Mouse (Mus musculus): ENCODE data around the gene Zfp93. TPM values are rescaled to one million over a fixed set of nuclear protein-coding genes. Genes with fewer than 3 reads are reported as not detected.
A peak's percentile ranks its signal among the peaks of the same experiment; 100 is the strongest.

The Zfp93 gene
- 8.7 and 9.3 TPM in 2 replicates for polyA plus RNA-seq (2015; fragmentation: Nextera tagmentation; extraction: Ambion mirVana)

DNA sequence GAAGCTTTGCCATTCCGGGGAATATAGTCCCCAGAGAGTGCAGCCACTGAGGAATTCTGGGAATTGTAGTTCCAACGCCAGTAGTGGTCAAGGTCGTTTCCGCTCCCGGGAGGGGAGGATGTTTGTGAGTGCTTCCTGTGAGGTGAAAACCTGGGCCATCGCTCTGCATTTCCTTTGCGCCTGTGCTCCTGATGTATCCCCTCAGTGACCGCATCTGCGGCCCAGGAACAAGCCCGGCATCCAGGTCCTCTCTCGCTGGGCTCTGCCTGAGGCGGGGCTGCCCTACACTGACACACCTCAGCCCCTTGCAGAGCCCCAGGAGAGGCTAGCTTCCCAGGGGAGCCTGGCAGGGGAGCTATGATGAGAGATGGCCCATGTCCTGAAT is at the start of gene Zfp93:
TSS of gene Zfp93 (plus strand) at position 133 of the 385 bp plus-strand sequence.
- Histone ChIP-seq H3K4me1 (0 out of 2 replicates have a peak, but pooled peaks cover 3% of the 10 kb centered on the region), H3K27ac (peak within 1 kb of the TSS; percentile 58), H3K9ac (peak within 1 kb of the TSS; percentile 73), H3K27me3 (no peaks in the 10 kb centered on the region), H3K36me3 (peaks cover 20% of the 10 kb centered on the region), H3K4me3 (peak within 1 kb of the TSS; percentile 66), H3K4me2 (peak within 1 kb of the TSS; percentile 71), H3K9me3 (no peaks in the 10 kb centered on the region)
- 0% methylated on average over 12 of the region's 12 CpGs for WGBS
- ATAC-seq (ENCODE audit: borderline replicate concordance, extremely low read depth, low FRiP score, low TSS enrichment), result peak; percentile 85

GRCm38 (mm10) chr7:24237040-24237791 is 33.0 kb upstream of the Zfp93 start, which contains the start of gene Zfp109:
Zfp109 (minus strand) TSS chr7:24237560.
- Histone ChIP-seq H3K36me3 (0 out of 2 replicates have a peak, but pooled peaks cover 4% of the 10 kb centered on the region), H3K27me3 (no peaks in the 10 kb centered on the region), H3K4me1 (peaks cover 9% of the 10 kb centered on the region), H3K4me2 (peak within 1 kb of the TSS; percentile 63), H3K27ac (no peak within 1 kb of the TSS), H3K4me3 (peak within 1 kb of the TSS; percentile 91), H3K9me3 (no peaks in the 10 kb centered on the region), H3K9ac (peak within 1 kb of the TSS; percentile 78)
- 6% methylated on average over 28 of the region's 28 CpGs for WGBS
- ATAC-seq (ENCODE audit: borderline replicate concordance, extremely low read depth, low FRiP score, low TSS enrichment), result peak; percentile 85

DNA sequence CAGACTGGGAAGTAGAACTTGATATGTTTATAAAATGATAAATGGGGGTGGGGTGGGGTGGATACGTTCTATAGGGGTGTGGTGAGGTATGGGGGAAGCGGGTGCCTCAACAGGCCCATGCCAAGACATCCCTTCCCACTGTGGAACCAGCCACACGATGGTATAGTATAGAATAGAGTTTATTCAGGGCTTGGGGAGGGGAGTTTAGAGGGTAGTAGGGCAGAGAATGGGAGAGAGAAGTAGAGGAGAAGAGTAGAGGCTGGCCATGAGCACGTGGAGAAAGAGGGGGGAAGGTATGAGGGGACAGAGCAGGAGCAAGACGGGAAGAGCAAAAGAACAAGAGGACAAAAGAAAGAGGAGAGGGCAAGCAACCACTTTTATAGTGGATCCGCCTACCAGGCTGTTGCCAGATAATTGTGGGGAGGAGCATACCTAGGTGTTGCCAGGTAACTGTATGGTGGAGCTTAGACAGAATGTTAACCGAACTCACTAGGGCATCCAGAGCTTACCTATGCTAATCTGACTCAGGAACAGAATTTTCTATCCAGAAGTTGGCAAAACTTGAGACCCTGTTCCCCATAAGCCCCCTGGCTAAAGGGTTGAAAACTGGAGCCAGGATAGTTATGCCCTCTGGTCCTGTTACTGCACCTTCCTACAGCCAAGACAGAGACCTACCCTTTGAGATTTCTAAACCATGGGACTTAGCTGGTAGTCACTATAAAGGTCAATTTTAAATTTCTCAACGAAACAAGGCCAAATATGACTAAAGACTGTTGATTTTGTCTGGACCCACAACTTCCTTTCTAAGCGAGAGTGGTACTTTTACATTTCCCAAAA is 16.2 kb upstream of the Zfp93 start:
- Histone ChIP-seq H3K27me3 (no peaks in the 10 kb centered on the region), H3K9ac (no peak overlapping the region), H3K36me3 (no peaks in the 10 kb centered on the region), H3K4me2 (peak overlapping the region; percentile 72), H3K4me3 (peak overlapping the region; percentile 56), H3K9me3 (no peaks in the 10 kb centered on the region), H3K27ac (no peak overlapping the region), H3K4me1 (peaks cover 4% of the 10 kb centered on the region)
- ATAC-seq (ENCODE audit: borderline replicate concordance, extremely low read depth, low FRiP score, low TSS enrichment), result peak; percentile 39; the same call in 1 of the 2 replicates
- 62% methylated on average over 9 of the region's 9 CpGs for WGBS

- Histone ChIP-seq H3K27me3 (no peaks in the 10 kb centered on the region), H3K9me3 (no peaks in the 10 kb centered on the region), H3K4me1 (peaks cover 4% of the 10 kb centered on the region), H3K4me2 (peak within 1 kb of the TSS; percentile 72), H3K27ac (no peak within 1 kb of the TSS), H3K4me3 (peak within 1 kb of the TSS; percentile 56), H3K9ac (peak within 1 kb of the TSS; percentile 56), H3K36me3 (peaks cover 2% of the 10 kb centered on the region; the same call in 1 of the 2 replicates)
- 17% methylated on average over 21 of the region's 21 CpGs for WGBS
- ATAC-seq (ENCODE audit: borderline replicate concordance, extremely low read depth, low FRiP score, low TSS enrichment), result peak; percentile 85
Observed at GRCm38 (mm10) chr7:24254633-24255474, 15.4 kb upstream of the Zfp93 start, which contains the start of gene Zfp108. Zfp108 (plus strand) TSS chr7:24254794.

- no peak for ATAC-seq (ENCODE audit: borderline replicate concordance, extremely low read depth, low FRiP score, low TSS enrichment)
- no peaks in the 10 kb centered on the region for H3K27me3 ChIP-seq
- peaks cover 4% of the 10 kb centered on the region for H3K4me1 ChIP-seq
- WGBS, result 84% methylated on average over 13 of the region's 13 CpGs
- H3K9ac ChIP-seq, result no peak overlapping the region
- H3K4me2 ChIP-seq, result no peak overlapping the region
- no peaks in the 10 kb centered on the region for H3K9me3 ChIP-seq
- H3K36me3 ChIP-seq, result peaks cover 10% of the 10 kb centered on the region; the same call in 1 of the 2 replicates
- H3K4me3 ChIP-seq, result no peak overlapping the region
- H3K27ac ChIP-seq, result no peak overlapping the region
Observed at GRCm38 (mm10) chr7:24259306-24259999, 10.8 kb upstream of the Zfp93 start.

GRCm38 (mm10) chr7:24260000-24260312 is 10.3 kb upstream of the Zfp93 start:
- Histone ChIP-seq H3K4me1 (peaks cover 4% of the 10 kb centered on the region), H3K4me3 (no peak overlapping the region), H3K9me3 (no peaks in the 10 kb centered on the region), H3K27ac (no peak overlapping the region), H3K36me3 (peaks cover 10% of the 10 kb centered on the region; the same call in 1 of the 2 replicates), H3K27me3 (no peaks in the 10 kb centered on the region), H3K9ac (no peak overlapping the region), H3K4me2 (no peak overlapping the region)
- WGBS, result 81% methylated on average over 4 of the region's 4 CpGs
- no peak for ATAC-seq (ENCODE audit: borderline replicate concordance, extremely low read depth, low FRiP score, low TSS enrichment)

DNA sequence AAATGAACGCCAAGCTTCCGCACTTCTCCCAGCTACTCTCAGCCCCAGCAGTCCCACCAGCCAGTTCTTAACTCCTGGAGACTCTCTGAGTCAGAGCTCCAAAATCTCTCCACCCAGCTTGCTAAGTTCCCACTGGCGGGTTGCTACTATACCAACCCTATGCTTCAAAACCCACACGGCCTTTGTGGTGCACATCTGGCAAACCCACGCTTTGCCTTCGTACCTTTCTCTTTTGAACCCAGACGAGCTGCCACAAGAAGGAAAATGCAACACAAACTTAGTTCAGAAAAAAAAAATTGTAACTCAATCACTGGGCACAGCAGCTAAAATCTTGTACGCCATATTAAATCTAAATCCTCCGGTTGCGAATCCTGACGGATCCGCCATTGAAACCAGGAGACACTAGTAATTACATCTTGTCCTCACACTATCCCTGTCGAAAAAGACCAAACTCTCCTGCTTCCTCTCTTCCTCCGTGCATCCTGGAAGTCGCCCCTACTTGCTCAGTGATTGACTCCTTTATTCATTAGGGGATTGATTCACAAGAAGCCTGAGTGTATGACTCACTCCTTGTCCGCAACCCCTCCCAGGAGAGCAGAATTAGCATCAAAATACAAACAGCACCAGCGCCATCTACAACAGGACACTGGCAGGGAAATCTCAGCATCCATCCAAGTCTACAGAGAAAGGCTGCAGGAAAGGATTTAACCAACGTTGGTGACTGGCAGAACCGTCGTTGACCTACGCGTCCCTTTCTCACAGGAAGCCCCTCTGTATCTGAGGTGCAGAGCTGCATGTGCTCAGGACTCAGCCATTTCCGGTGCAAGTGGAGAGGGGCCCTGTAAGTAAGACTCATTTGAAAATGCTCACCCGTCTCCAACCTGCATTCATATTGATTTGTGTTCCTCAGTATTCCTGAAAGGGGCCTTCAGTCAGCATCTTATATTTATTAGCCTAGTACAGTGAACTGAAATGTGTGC is 1.8 kb upstream of the Zfp93 start:
- Histone ChIP-seq H3K36me3 (0 out of 2 replicates have a peak, but pooled peaks cover 4% of the 10 kb centered on the region), H3K4me1 (0 out of 2 replicates have a peak, but pooled peaks cover 3% of the 10 kb centered on the region), H3K9me3 (no peaks in the 10 kb centered on the region), H3K27ac (no peak overlapping the region), H3K27me3 (no peaks in the 10 kb centered on the region), H3K9ac (no peak overlapping the region), H3K4me3 (no peak overlapping the region), H3K4me2 (no peak overlapping the region)
- 73% methylated on average over 24 of the region's 24 CpGs for WGBS
- no peak for ATAC-seq (ENCODE audit: borderline replicate concordance, extremely low read depth, low FRiP score, low TSS enrichment)

GRCm38 (mm10) chr7:24269256-24269655 is 964 bp upstream of the Zfp93 start:
- H3K4me2 ChIP-seq, result peak overlapping the region; percentile 71
- no peak overlapping the region for H3K9ac ChIP-seq
- H3K9me3 ChIP-seq, result no peaks in the 10 kb centered on the region
- ATAC-seq (ENCODE audit: borderline replicate concordance, extremely low read depth, low FRiP score, low TSS enrichment), result 0 out of 2 replicates have a peak, but pooled peaks have one; percentile 1
- H3K36me3 ChIP-seq, result peaks cover 10% of the 10 kb centered on the region; the same call in 1 of the 2 replicates
- WGBS, result 66% methylated on average over 3 of the region's 3 CpGs
- 0 out of 2 replicates have a peak, but pooled peaks cover 3% of the 10 kb centered on the region for H3K4me1 ChIP-seq
- no peak overlapping the region; the same call in 1 of the 2 replicates for H3K4me3 ChIP-seq
- no peak overlapping the region for H3K27ac ChIP-seq
- H3K27me3 ChIP-seq, result no peaks in the 10 kb centered on the region

GRCm38 (mm10) chr7:24269667-24270287 is 443 bp upstream of the Zfp93 start:
- peak; percentile 47; the same call in 1 of the 2 replicates for ATAC-seq (ENCODE audit: borderline replicate concordance, extremely low read depth, low FRiP score, low TSS enrichment)
- WGBS, result 31% methylated on average over 7 of the region's 7 CpGs
- H3K4me3 ChIP-seq, result peak overlapping the region; percentile 66
- peaks cover 15% of the 10 kb centered on the region for H3K36me3 ChIP-seq
- peak overlapping the region; percentile 71 for H3K4me2 ChIP-seq
- no peaks in the 10 kb centered on the region for H3K27me3 ChIP-seq
- H3K27ac ChIP-seq, result no peak overlapping the region
- no peaks in the 10 kb centered on the region for H3K9me3 ChIP-seq
- H3K4me1 ChIP-seq, result 0 out of 2 replicates have a peak, but pooled peaks cover 3% of the 10 kb centered on the region
- H3K9ac ChIP-seq, result peak overlapping the region; percentile 73; the same call in 1 of the 2 replicates

Measured in lung, embryonic 15.5 days (tissue).